Mouse (Mus musculus): ENCODE measurements around the gene Chrna4. TPM values are rescaled to one million over a fixed set of nuclear protein-coding genes. Genes with fewer than 3 reads are reported as not detected.

Chrna4 gene
- total RNA-seq (2021): 10 to 100 TPM; 34.8 to 36.0 TPM
- long read RNA-seq, experiment 1, full-length matches to known transcripts: 26 of 33 reads
- long read RNA-seq, experiment 1, partial matches to known transcripts: 2 of 33 reads
- long read RNA-seq, experiment 1, other reads (novel, unspliced or antisense): 5 of 33 reads
- long read RNA-seq, experiment 2, full-length matches to known transcripts: 20 of 24 reads
- long read RNA-seq, experiment 2, partial matches to known transcripts: 2 of 24 reads
- long read RNA-seq, experiment 2, other reads (novel, unspliced or antisense): 2 of 24 reads

DNA sequence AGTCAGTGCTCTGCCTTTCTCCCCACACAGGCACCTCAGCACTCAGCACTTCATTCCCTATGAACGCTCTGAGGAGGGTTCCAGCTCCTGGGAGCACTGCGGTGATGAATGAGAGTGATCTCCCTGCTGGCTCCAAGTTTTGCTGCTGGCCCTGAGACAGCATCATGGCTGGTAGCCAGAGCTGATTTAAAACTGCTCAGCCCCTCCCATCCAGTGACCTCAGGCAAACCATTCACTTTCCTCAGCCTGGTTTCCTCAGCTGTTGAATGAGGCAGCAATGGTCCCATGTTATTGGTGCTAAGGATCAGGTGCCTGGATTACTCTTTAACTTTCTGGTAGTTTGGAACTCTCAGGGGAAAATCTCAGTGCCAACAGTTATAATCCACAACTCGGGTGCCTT is at the start of gene Chrna4:
Gene Chrna4 (minus strand): TSS at position 110 of the 400 bp plus-strand sequence.
- Histone ChIP-seq H3K27ac (no peak within 1 kb of the TSS), H3K4me3 (no peak within 1 kb of the TSS)
- no peak for DNase-seq (ENCODE audit: extremely low spot score in 1 of 2, low spot score in 2 of 2)
- intact Hi-C loops (cut with DNase I): no loop called here
- TF ChIP-seq CTCF (IDR thresholded peaks at IDR 0.05): no peak

DNA sequence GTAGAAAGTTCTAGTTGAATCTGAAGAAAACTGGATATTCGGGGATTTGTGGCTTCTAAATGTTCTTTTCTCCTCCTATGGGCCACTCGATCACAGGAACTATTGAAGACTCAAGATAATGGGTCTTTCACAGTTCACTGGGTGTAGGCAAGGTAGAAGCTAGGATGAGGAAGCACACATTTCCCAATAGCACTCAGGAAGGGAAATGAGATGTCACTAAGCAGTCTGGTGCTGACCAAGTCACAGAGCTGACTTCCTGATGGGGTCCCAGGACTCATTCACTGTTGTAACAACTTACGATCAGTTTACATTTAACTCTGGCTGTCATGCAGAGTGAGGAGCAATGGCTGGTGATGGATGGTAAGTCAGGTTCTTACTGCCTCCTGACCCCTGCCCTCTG is 46.8 kb upstream of the Chrna4 start:
- TF ChIP-seq CTCF (IDR thresholded peaks at IDR 0.05): no peak
- no peak overlapping the region for H3K4me3 ChIP-seq
- intact Hi-C loops (cut with DNase I): no loop called here
- no peak for DNase-seq (ENCODE audit: extremely low spot score in 1 of 2, low spot score in 2 of 2)
- no peak overlapping the region for H3K27ac ChIP-seq

DNA sequence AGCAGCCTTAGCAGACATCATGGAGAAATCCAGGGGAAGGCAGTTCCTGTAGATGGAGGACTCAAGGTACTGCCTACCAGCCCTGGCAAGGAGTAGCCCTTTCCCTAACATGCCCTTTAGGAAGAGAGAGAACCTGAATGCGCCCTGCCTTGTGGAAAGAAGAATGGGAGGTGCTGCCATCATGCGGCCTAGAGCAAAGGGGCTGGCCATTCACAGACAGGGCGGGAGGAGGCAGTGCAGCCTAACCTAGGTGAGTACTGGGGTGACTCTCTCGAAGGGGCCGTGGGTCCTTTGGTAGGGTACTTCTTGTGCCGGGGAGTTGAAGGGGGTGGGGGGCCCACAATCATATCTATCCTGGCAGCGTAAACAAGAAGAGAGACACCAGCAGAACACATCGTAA is 41.7 kb upstream of the Chrna4 start:
- TF ChIP-seq CTCF (IDR thresholded peaks at IDR 0.05): no peak; the same call in 1 of the 2 replicates
- no peak overlapping the region for H3K4me3 ChIP-seq

DNA sequence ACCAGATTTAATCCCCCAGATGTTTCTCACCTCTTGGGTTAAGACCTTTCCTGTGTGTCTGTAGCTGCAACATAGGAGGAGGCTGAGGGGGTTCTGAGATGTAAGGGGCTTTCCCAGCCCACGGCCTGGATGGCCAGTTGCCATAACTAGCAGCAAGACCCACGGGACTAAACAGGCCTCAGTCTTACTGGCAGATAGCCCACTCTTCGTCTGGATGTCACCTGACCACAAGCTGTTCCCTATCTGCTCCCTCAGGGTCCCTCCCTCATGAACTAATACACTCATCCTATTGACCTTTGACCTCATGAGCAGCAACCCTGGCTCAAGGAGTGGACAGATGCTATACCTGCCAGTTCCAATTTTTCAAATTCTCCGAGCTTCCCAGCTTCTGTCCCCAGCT is 40.6 kb upstream of the Chrna4 start:
- intact Hi-C loops (cut with DNase I): no loop called here
- Histone ChIP-seq H3K27ac (no peak overlapping the region), H3K4me3 (no peak overlapping the region)
- TF ChIP-seq CTCF (IDR thresholded peaks at IDR 0.05): no peak
- DNase-seq (ENCODE audit: extremely low spot score in 1 of 2, low spot score in 2 of 2): no peak

More for the DNA sequence above, 41.7 kb upstream of the Chrna4 start:
- intact Hi-C loops (cut with DNase I): no loop called here
- no peak overlapping the region for H3K27ac ChIP-seq
- no peak for DNase-seq (ENCODE audit: extremely low spot score in 1 of 2, low spot score in 2 of 2)

DNA sequence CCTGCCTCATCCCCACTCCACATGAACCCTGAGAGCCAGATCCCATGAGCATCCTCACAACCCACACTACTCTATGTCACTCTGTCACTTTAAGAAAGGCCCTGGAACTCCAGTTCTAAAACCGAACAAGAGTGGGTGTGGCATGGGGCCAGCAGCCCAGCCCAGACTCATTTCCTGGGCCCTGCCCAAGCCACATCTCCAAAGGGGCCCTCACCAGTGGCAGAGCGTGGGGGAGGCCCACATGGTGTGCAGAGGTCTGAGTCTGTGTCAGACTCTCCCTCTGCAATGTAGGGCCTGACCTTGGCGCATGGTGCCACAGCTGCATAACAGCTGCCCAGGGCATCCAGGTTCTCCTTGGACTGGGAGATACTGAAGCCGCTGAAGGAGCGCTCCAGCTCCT is 37.5 kb upstream of the Chrna4 start:
- H3K27ac ChIP-seq: peak overlapping the region; percentile 40; the same call in 1 of the 2 replicates
- intact Hi-C loops (cut with DNase I): no loop called here
- no peak overlapping the region for H3K4me3 ChIP-seq
- TF ChIP-seq CTCF (IDR thresholded peaks at IDR 0.05): no peak
- DNase-seq (ENCODE audit: extremely low spot score in 1 of 2, low spot score in 2 of 2): peak in 1 of 2 experiments; percentile 73

DNA sequence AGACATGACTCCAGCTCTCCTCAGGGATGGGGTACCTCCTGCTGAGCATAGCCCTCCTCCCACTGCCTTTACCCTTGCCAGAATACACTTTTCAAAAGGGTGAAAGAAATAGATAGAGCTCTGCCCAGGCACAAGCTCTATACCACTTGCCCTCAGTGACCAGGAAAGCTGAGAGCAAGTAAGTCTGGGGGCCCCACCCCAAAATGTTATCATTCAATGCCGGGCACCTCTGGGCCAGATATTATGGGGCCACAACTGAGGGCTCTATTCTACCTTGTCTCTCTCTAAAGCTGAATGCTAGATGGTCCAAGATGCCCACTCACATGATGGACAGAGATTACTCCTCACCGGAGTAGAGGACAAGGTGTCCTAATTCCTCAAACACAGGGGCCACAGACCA is 36.2 kb upstream of the Chrna4 start:
- no peak for DNase-seq (ENCODE audit: extremely low spot score in 1 of 2, low spot score in 2 of 2)
- intact Hi-C loops (cut with DNase I): no loop called here
- TF ChIP-seq CTCF (IDR thresholded peaks at IDR 0.05): no peak
- H3K27ac ChIP-seq: no peak overlapping the region
- H3K4me3 ChIP-seq: no peak overlapping the region

DNA sequence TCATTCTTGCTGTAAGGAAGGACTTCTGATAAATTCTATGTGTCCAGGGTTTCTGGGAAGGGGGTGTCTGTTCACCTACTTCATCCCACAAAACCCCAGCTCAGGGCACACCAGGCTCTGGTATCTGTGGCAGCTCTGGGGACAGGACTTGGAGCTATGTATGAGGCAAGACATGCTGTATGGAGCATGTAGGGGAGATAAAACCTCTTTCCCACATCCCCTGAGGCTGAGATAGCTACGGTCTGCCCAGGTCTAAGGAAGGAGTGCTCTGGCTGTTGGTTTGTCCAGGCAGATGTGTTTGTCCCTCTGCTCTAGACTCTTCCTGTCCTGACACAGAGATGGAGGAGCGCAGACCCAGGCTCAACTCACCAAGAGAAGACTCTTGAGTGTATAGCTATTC is 35.6 kb upstream of the Chrna4 start:
- intact Hi-C loops (cut with DNase I): no loop called here
- H3K27ac ChIP-seq: no peak overlapping the region
- no peak for DNase-seq (ENCODE audit: extremely low spot score in 1 of 2, low spot score in 2 of 2)
- TF ChIP-seq CTCF (IDR thresholded peaks at IDR 0.05): no peak
- no peak overlapping the region for H3K4me3 ChIP-seq

DNA sequence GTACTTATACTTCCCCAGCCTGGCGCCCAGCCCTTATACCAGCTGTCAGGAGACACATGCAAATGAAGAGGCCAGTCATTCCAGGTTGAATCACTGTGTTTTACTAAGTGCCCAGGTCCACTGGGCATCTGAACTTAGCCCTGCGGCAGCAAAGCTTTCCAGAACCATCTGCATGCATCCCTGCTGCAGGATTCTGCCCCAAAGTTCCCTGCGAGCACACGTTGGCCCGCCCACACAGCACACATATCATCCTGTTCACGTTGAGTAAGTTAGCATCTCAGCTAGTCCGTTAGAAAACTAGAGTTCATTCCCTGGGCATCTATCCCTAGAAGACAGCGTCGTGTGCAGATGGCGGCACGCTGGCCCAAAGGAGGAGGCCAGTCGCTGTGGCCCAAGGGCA is 32.2 kb upstream of the Chrna4 start:
- intact Hi-C loops (cut with DNase I): no loop called here
- no peak for DNase-seq (ENCODE audit: extremely low spot score in 1 of 2, low spot score in 2 of 2)
- Histone ChIP-seq H3K27ac (no peak overlapping the region), H3K4me3 (no peak overlapping the region)
- no peak for TF ChIP-seq CTCF (IDR thresholded peaks at IDR 0.05)

DNA sequence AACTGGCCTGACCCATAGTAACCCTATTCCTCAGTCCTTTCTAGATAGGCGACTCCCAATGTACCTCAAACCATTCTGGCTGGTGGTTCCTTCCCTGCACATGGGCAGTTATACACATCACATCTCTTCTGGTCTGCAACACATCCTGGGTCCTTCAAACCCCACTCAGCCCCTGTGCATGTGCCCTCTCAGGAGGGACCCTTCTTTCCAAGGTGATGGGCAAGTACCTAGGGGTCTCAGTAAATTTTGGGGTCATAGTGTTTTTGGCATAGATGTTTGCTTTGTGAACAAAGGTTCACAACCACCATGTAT is 29.0 kb upstream of the Chrna4 start:
- intact Hi-C loops (cut with DNase I): loop anchor here (1.0 to 5.0 kb wide), 3 partner anchors 40 to 170 kb away; no protein-coding TSS in a partner anchor
- no peak for TF ChIP-seq CTCF (IDR thresholded peaks at IDR 0.05)
- no peak overlapping the region for H3K4me3 ChIP-seq
- H3K27ac ChIP-seq: peak overlapping the region; percentile 21; the same call in 1 of the 2 replicates
- DNase-seq (ENCODE audit: extremely low spot score in 1 of 2, low spot score in 2 of 2): no peak

DNA sequence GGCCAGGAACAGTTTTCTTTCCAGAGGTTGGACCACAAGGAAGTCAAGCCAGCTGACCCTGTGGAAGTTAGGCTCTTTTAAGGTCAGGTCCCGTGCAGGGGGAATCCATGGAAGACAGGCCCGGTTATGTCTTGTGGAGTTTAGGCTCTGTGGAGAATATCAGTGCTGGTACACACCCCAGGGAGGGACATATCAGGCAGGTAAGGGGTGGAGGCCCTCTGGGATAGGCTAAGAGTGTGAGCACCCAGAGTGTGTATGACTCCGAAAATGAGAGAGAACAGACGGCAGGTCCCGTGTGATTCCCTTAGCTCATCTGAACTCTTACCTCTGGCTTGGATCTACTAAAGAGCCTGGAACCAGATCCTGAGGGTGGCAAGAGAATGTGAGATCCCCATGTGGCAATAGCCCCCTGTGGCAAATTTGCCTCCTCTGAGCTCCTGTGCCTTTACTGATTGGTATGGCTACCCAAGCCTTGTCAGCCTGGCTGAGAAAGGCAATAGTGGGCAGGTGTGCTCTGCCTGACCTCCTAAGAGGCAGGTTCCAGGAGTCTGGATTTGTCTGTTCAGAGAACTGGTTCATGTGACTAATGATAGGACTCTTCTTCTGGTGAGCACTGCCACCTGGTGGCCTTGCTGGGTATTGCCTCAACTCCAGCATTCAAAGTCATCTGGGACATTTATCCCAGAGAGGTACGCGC is 28.5 kb upstream of the Chrna4 start:
- peak; percentile 99 for TF ChIP-seq CTCF (IDR thresholded peaks at IDR 0.05)
- DNase-seq (ENCODE audit: extremely low spot score in 1 of 2, low spot score in 2 of 2): peak; percentile 85 to 87
- Histone ChIP-seq H3K27ac (peak overlapping the region; percentile 96), H3K4me3 (no peak overlapping the region)
- intact Hi-C loops (cut with DNase I): loop anchor here (1.0 to 5.0 kb wide), 4 partner anchors 40 to 170 kb away; no protein-coding TSS in a partner anchor

DNA sequence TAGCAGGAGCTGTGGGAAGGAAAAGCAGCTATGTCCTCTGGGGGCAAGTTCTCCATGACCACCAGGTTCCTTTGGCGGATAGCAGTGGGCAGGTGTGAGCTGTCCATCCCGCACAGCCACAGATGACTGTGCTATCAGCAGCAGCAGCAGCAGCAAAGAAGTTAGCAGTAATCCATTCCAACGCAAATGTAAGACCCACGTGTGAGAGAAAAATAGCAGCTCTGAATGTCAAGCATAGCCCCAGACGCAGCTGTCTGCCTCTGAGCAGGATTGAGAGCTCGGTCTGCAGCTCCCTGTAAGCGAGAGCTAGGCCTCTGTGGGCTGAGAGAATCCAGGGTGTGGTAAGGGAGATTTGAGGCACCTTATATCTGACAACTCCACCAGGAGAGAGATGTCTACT is 26.8 kb upstream of the Chrna4 start:
- H3K27ac ChIP-seq: peak overlapping the region; percentile 96
- intact Hi-C loops (cut with DNase I): loop anchor here (5.0 kb wide), 2 partner anchors 38 to 168 kb away; no protein-coding TSS in a partner anchor
- no peak for TF ChIP-seq CTCF (IDR thresholded peaks at IDR 0.05)
- peak; percentile 56 to 66 for DNase-seq (ENCODE audit: extremely low spot score in 1 of 2, low spot score in 2 of 2)
- H3K4me3 ChIP-seq: no peak overlapping the region

DNA sequence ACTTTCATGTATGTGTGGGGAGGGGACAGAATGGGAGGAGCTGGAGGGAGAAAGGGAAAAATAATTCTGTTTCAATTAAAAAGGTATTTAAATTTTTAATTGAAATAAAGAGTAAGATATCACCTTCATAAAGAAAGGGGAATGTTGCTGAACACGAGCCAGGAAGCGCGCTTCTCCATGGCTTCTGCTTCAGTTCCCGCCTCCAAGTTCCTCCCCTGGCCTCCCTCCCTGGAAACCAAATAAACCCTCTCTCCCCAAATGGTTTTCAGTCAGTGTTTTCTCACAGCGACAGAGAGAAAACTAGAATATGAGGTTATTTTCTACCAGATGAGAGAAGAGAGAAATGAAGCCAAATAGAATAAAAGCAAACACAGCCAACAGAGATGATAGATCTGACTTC is 25.2 kb upstream of the Chrna4 start:
- intact Hi-C loops (cut with DNase I): loop anchor here (10.0 kb wide), 1 partner anchor 244 kb away; no protein-coding TSS in a partner anchor
- H3K4me3 ChIP-seq: no peak overlapping the region
- no peak for TF ChIP-seq CTCF (IDR thresholded peaks at IDR 0.05)
- H3K27ac ChIP-seq: peak overlapping the region; percentile 96
- no peak for DNase-seq (ENCODE audit: extremely low spot score in 1 of 2, low spot score in 2 of 2)

Measured in left cerebral cortex, adult 2 months (tissue).